Mouse (Mus musculus): ENCODE measurements around the gene Ascc3.

Ascc3 gene

GRCm38 (mm10) chr10:50763457-50764310, 171.2 kb downstream of the Ascc3 start:
- DNase-seq = no peak

GRCm38 (mm10) chr10:50772811-50773210, 180.3 kb downstream of the Ascc3 start:
- no peak for DNase-seq

- DNase-seq = no peak
These were observed 181.4 kb downstream of the Ascc3 start for GRCm38 (mm10) chr10:50773846-50774245.

GRCm38 (mm10) chr10:50792840-50793239, 200.4 kb downstream of the Ascc3 start:
- no peak for DNase-seq

- no peak for DNase-seq
These were observed 209.1 kb downstream of the Ascc3 start for GRCm38 (mm10) chr10:50801594-50801993.

- DNase-seq = no peak
These were observed 209.9 kb downstream of the Ascc3 start for GRCm38 (mm10) chr10:50802380-50802779.

GRCm38 (mm10) chr10:50806166-50806565, 213.7 kb downstream of the Ascc3 start:
- no peak for DNase-seq

GRCm38 (mm10) chr10:50822363-50822762, 229.9 kb downstream of the Ascc3 start:
- no peak for DNase-seq

GRCm38 (mm10) chr10:50826829-50827228, 234.4 kb downstream of the Ascc3 start:
- DNase-seq = no peak

GRCm38 (mm10) chr10:50834533-50834932, 242.1 kb downstream of the Ascc3 start:
- no peak for DNase-seq

GRCm38 (mm10) chr10:50843363-50843762, 250.9 kb downstream of the Ascc3 start:
- no peak for DNase-seq

GRCm38 (mm10) chr10:50868202-50868601, 275.7 kb downstream of the Ascc3 start:
- DNase-seq = no peak

- DNase-seq = no peak
These were observed 284.5 kb downstream of the Ascc3 start for GRCm38 (mm10) chr10:50876952-50877351.

GRCm38 (mm10) chr10:50881476-50882069, 289.1 kb downstream of the Ascc3 start:
- no peak for DNase-seq

- no peak for DNase-seq
These were observed 289.9 kb downstream of the Ascc3 start for GRCm38 (mm10) chr10:50882366-50882765.

GRCm38 (mm10) chr10:50886305-50886704, 293.8 kb downstream of the Ascc3 start:
- no peak for DNase-seq

- no peak for DNase-seq
These were observed 298.2 kb downstream of the Ascc3 start for GRCm38 (mm10) chr10:50890621-50891020.

GRCm38 (mm10) chr10:50891876-50892711, 299.6 kb downstream of the Ascc3 start:
- no peak for DNase-seq

- no peak for DNase-seq
These were observed 300.4 kb downstream of the Ascc3 start for GRCm38 (mm10) chr10:50892751-50893320.

- DNase-seq = no peak
These were observed 301.1 kb downstream of the Ascc3 start for GRCm38 (mm10) chr10:50893546-50893945.

GRCm38 (mm10) chr10:50894170-50894991, 301.9 kb downstream of the Ascc3 start, which contains the start of gene Sim1:
Gene Sim1 (plus strand): TSS chr10:50894754.
- DNase-seq = peak; percentile 54

Measured in right cerebral cortex, postnatal 14 days (tissue).